Comparison of ENCODE assay signal across 9 mouse cellular contexts in genomic region chr6:108306910-108307584, GRCm38 (mm10).
A peak's percentile ranks its signal among the peaks of the same experiment; 100 is the strongest.
DNase-seq lines count a peak whose midpoint lies in the region; ATAC-seq and TF ChIP-seq lines count a peak whose summit lies in the region.
"Had no signal": no experiment of that assay in that cellular context is flagged by ENCODE, and none has a peak within 500 bp of the region (broad histone marks: within the 10 kb centered on the region; RNA-seq: fewer than 3 reads in every experiment).

No protein-coding gene starts in this region.

- H3K9me3 ChIP-seq in forebrain, embryonic 10.5 days, result no peaks in the 10 kb centered on the region
- no peaks in the 10 kb centered on the region for H3K9me3 ChIP-seq in forebrain, embryonic 16.5 days (ENCODE audit: control insufficient read depth, low read length)

- WGBS in forebrain, embryonic 10.5 days, result 73% methylated on average over 9 of the region's 9 CpGs
- 67% methylated on average over 9 of the region's 9 CpGs for WGBS in forebrain, embryonic 16.5 days
- WGBS in bone marrow, adult 2 months, result 4% methylated on average over 9 of the region's 9 CpGs

- 0 out of 2 replicates have a peak overlapping the region, but pooled peaks have one; percentile 56 for H3K27ac ChIP-seq in forebrain, embryonic 10.5 days
- no peak overlapping the region for H3K27ac ChIP-seq in forebrain, embryonic 16.5 days (ENCODE audit: low read length)
- peak overlapping the region; percentile 80; the same call in 1 of the 2 replicates for H3K27ac ChIP-seq in bone marrow, adult 2 months (ENCODE audit: control insufficient read depth, insufficient read depth, low read depth, low read length, poor library complexity)

- TF ChIP-seq CTCF in bone marrow, adult 2 months (IDR thresholded peaks at IDR 0.05; ENCODE audit: control insufficient read depth, insufficient read depth, low read length), result no peak

- no peak for TF ChIP-seq POLR2A in bone marrow, adult 2 months (IDR thresholded peaks at IDR 0.05; ENCODE audit: borderline replicate concordance, control insufficient read depth, low read depth, low read length)

- no peak overlapping the region for H3K4me2 ChIP-seq in forebrain, embryonic 16.5 days (ENCODE audit: low read length)

- no peak overlapping the region for H3K9ac ChIP-seq in forebrain, embryonic 16.5 days (replicated peaks; ENCODE audit: low read depth, low read length)

- H3K4me1 ChIP-seq in forebrain, embryonic 10.5 days, result peaks cover 32% of the 10 kb centered on the region
- H3K4me1 ChIP-seq in forebrain, embryonic 16.5 days (replicated peaks; ENCODE audit: control insufficient read depth, insufficient read depth, low read length), result peaks cover 2% of the 10 kb centered on the region
- H3K4me1 ChIP-seq in bone marrow, adult 2 months (ENCODE audit: control insufficient read depth, insufficient read depth, low read length), result peaks cover 2% of the 10 kb centered on the region; the same call in 1 of the 2 replicates

- H3K4me3 ChIP-seq in forebrain, embryonic 10.5 days, result no peak overlapping the region
- no peak overlapping the region for H3K4me3 ChIP-seq in forebrain, embryonic 16.5 days (replicated peaks; ENCODE audit: low read length)
- peak overlapping the region; percentile 66 for H3K4me3 ChIP-seq in bone marrow, adult 2 months (replicated peaks; ENCODE audit: control insufficient read depth, low read depth, low read length)

- H3K36me3 ChIP-seq in forebrain, embryonic 10.5 days (replicated peaks), result no peaks in the 10 kb centered on the region
- H3K36me3 ChIP-seq in forebrain, embryonic 16.5 days (ENCODE audit: control insufficient read depth, insufficient read depth), result no peaks in the 10 kb centered on the region

- ATAC-seq in forebrain, embryonic 16.5 days, result no peak
- ATAC-seq in megakaryocyte progenitor cell, adult 5-6 weeks (replicated peaks; ENCODE audit: poor library complexity), result peak; percentile 81
- ATAC-seq: midbrain, embryonic 16.5 days had no signal

- H3K27me3 ChIP-seq in forebrain, embryonic 10.5 days (ENCODE audit: poor library complexity, severe bottlenecking), result no peaks in the 10 kb centered on the region
- no peaks in the 10 kb centered on the region for H3K27me3 ChIP-seq in forebrain, embryonic 16.5 days (replicated peaks; ENCODE audit: control insufficient read depth, insufficient read depth, low read length)

- no peak for DNase-seq in forebrain, embryonic 10.5 days (ENCODE audit: extremely low spot score, low spot score)
- peak; percentile 29 for DNase-seq in kidney, postnatal 14 days
- DNase-seq in ovary, postnatal 10 days (ENCODE audit: low spot score), result no peak
- no peak for DNase-seq in right cerebral cortex, postnatal 14 days
- DNase-seq in layer of hippocampus, adult 18-20 months (ENCODE audit: low spot score in 2 of 2), result no peak
